ENCODE assay signal across 21 mouse cellular contexts in the genomic region with DNA sequence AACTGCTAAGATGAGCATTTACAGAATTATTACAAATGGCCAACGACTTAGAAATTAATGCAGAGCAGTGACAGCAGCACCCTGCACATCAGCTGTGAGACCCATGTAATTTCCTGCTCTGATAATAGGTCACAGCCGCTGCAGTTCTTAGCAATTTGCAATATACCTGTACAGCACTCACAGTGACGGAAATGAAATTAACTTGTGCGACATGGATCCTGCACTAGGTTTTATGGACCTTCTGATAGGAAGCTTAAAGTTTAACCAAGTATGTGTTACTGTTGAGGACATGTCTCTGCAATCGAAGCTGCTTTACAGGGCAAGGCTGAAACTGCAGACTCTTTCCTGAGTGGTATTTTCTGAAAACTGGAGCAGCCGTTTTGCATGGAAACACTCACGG.
DNase-seq lines count a peak whose midpoint lies in the region; ATAC-seq and TF ChIP-seq lines count a peak whose summit lies in the region.
"Had no signal": no experiment of that assay in that cellular context is flagged by ENCODE, and none has a peak within 500 bp of the region (broad histone marks: within the 10 kb centered on the region; RNA-seq: fewer than 3 reads in every experiment).

No protein-coding gene starts in this region.

- H3K9ac ChIP-seq in kidney, postnatal 0 days (ENCODE audit: low read depth, low read length), result no peak overlapping the region
- no peak overlapping the region for H3K9ac ChIP-seq in kidney, embryonic 14.5 days (ENCODE audit: low read depth, low read length)
- no peak overlapping the region for H3K9ac ChIP-seq in neural tube, embryonic 13.5 days
- H3K9ac ChIP-seq in intestine, embryonic 15.5 days, result no peak overlapping the region
- H3K9ac ChIP-seq in intestine, postnatal 0 days (ENCODE audit: low read depth, low read length), result no peak overlapping the region
- H3K9ac ChIP-seq: embryonic facial prominence, embryonic 15.5 days; heart, embryonic 13.5 days had no signal

- H3K27ac ChIP-seq in kidney, postnatal 0 days, result no peak overlapping the region
- H3K27ac ChIP-seq in kidney, embryonic 14.5 days (ENCODE audit: low read depth, low read length), result no peak overlapping the region
- no peak overlapping the region for H3K27ac ChIP-seq in neural tube, embryonic 13.5 days (replicated peaks)
- H3K27ac ChIP-seq in intestine, embryonic 15.5 days, result no peak overlapping the region
- no peak overlapping the region for H3K27ac ChIP-seq in intestine, postnatal 0 days (ENCODE audit: low read depth, low read length)
- H3K27ac ChIP-seq: embryonic facial prominence, embryonic 15.5 days; forebrain, embryonic 10.5 days; heart, embryonic 13.5 days had no signal

- no peaks in the 10 kb centered on the region for H3K36me3 ChIP-seq in kidney, postnatal 0 days (ENCODE audit: insufficient read depth, low read length)
- no peaks in the 10 kb centered on the region for H3K36me3 ChIP-seq in kidney, embryonic 14.5 days (ENCODE audit: control insufficient read depth, insufficient read depth, low read length)
- no peaks in the 10 kb centered on the region for H3K36me3 ChIP-seq in neural tube, embryonic 13.5 days
- no peaks in the 10 kb centered on the region for H3K36me3 ChIP-seq in intestine, embryonic 15.5 days
- H3K36me3 ChIP-seq in intestine, postnatal 0 days (ENCODE audit: control insufficient read depth, insufficient read depth), result no peaks in the 10 kb centered on the region
- H3K36me3 ChIP-seq: embryonic facial prominence, embryonic 15.5 days; forebrain, embryonic 10.5 days; heart, embryonic 13.5 days had no signal

- no peaks in the 10 kb centered on the region for H3K9me3 ChIP-seq in kidney, postnatal 0 days (replicated peaks; ENCODE audit: low read length)
- H3K9me3 ChIP-seq in kidney, embryonic 14.5 days (ENCODE audit: control insufficient read depth, low read length), result no peaks in the 10 kb centered on the region
- H3K9me3 ChIP-seq in neural tube, embryonic 13.5 days, result no peaks in the 10 kb centered on the region
- no peaks in the 10 kb centered on the region for H3K9me3 ChIP-seq in intestine, embryonic 15.5 days
- no peaks in the 10 kb centered on the region for H3K9me3 ChIP-seq in intestine, postnatal 0 days (ENCODE audit: control insufficient read depth)
- H3K9me3 ChIP-seq: embryonic facial prominence, embryonic 15.5 days; forebrain, embryonic 10.5 days; heart, embryonic 13.5 days had no signal

- peak overlapping the region; percentile 18; the same call in 1 of the 2 replicates for H3K4me2 ChIP-seq in kidney, postnatal 0 days (ENCODE audit: low read length)
- no peak overlapping the region for H3K4me2 ChIP-seq in kidney, embryonic 14.5 days (replicated peaks; ENCODE audit: low read depth, low read length)
- no peak overlapping the region for H3K4me2 ChIP-seq in neural tube, embryonic 13.5 days
- H3K4me2 ChIP-seq in intestine, embryonic 15.5 days (replicated peaks), result no peak overlapping the region
- peak overlapping the region; percentile 9; the same call in 1 of the 2 replicates for H3K4me2 ChIP-seq in intestine, postnatal 0 days (replicated peaks; ENCODE audit: low read depth)
- H3K4me2 ChIP-seq: embryonic facial prominence, embryonic 15.5 days; heart, embryonic 13.5 days had no signal

- TF ChIP-seq CTCF in kidney, postnatal 0 days (IDR thresholded peaks at IDR 0.05; ENCODE audit: low read depth), result no peak
- no peak for TF ChIP-seq CTCF in intestine, postnatal 0 days (IDR thresholded peaks at IDR 0.05; ENCODE audit: low read depth)

- H3K4me3 ChIP-seq in kidney, postnatal 0 days (replicated peaks; ENCODE audit: low read depth, low read length), result no peak overlapping the region
- H3K4me3 ChIP-seq in kidney, embryonic 14.5 days (ENCODE audit: low read length), result no peak overlapping the region
- no peak overlapping the region for H3K4me3 ChIP-seq in neural tube, embryonic 13.5 days
- H3K4me3 ChIP-seq in intestine, embryonic 15.5 days (replicated peaks), result no peak overlapping the region
- no peak overlapping the region for H3K4me3 ChIP-seq in intestine, postnatal 0 days (ENCODE audit: low read depth, low read length)
- H3K4me3 ChIP-seq: embryonic facial prominence, embryonic 15.5 days; erythroblast, embryonic 14.5 days; forebrain, embryonic 10.5 days; heart, embryonic 13.5 days had no signal

- H3K27me3 ChIP-seq in kidney, postnatal 0 days (ENCODE audit: insufficient read depth, low read length), result no peaks in the 10 kb centered on the region
- no peaks in the 10 kb centered on the region for H3K27me3 ChIP-seq in kidney, embryonic 14.5 days (ENCODE audit: control insufficient read depth, insufficient read depth, low read length)
- H3K27me3 ChIP-seq in neural tube, embryonic 13.5 days, result no peaks in the 10 kb centered on the region
- no peaks in the 10 kb centered on the region for H3K27me3 ChIP-seq in intestine, embryonic 15.5 days (replicated peaks)
- no peaks in the 10 kb centered on the region for H3K27me3 ChIP-seq in intestine, postnatal 0 days (replicated peaks; ENCODE audit: control insufficient read depth, insufficient read depth, low read length)
- H3K27me3 ChIP-seq: embryonic facial prominence, embryonic 15.5 days; heart, embryonic 13.5 days had no signal

- DNase-seq in kidney, postnatal 0 days (ENCODE audit: low spot score), result no peak
- DNase-seq in neural tube, embryonic 10.5 days (ENCODE audit: extremely low spot score, low spot score), result no peak
- DNase-seq in liver, result no peak
- DNase-seq in lung, postnatal 4 days, result no peak
- DNase-seq: adrenal gland, adult 8-10 months; adrenal gland, postnatal 36 days; cerebellum, adult 2 months; cerebellum, postnatal 10 days; embryo, embryonic 11 days; gastrocnemius, postnatal 36 days; heart, adult 11 months; heart, postnatal 36 days had no signal

- 59% methylated on average over 7 of the region's 7 CpGs for WGBS in kidney, postnatal 0 days
- 67% methylated on average over 7 of the region's 7 CpGs for WGBS in kidney, embryonic 14.5 days
- 66% methylated on average over 7 of the region's 7 CpGs for WGBS in neural tube, embryonic 13.5 days
- WGBS in intestine, embryonic 15.5 days, result 43% methylated on average over 7 of the region's 7 CpGs
- 22% methylated on average over 7 of the region's 7 CpGs for WGBS in intestine, postnatal 0 days

- no peaks in the 10 kb centered on the region for H3K4me1 ChIP-seq in kidney, postnatal 0 days (replicated peaks; ENCODE audit: insufficient read depth, low read length)
- H3K4me1 ChIP-seq in kidney, embryonic 14.5 days (ENCODE audit: control insufficient read depth, insufficient read depth, low read length), result no peaks in the 10 kb centered on the region
- H3K4me1 ChIP-seq in neural tube, embryonic 13.5 days (replicated peaks), result peaks cover 15% of the 10 kb centered on the region; the same call in 1 of the 2 replicates
- no peaks in the 10 kb centered on the region for H3K4me1 ChIP-seq in intestine, embryonic 15.5 days (replicated peaks)
- H3K4me1 ChIP-seq in intestine, postnatal 0 days (replicated peaks; ENCODE audit: control insufficient read depth, insufficient read depth, low read length), result no peaks in the 10 kb centered on the region
- H3K4me1 ChIP-seq: embryonic facial prominence, embryonic 15.5 days; forebrain, embryonic 10.5 days had no signal

- no peak for ATAC-seq in kidney, postnatal 0 days (replicated peaks; ENCODE audit: low FRiP score, low read depth)
- no peak for ATAC-seq in kidney, embryonic 14.5 days (ENCODE audit: low FRiP score, low TSS enrichment)
- peak; percentile 11; the same call in 1 of the 2 replicates for ATAC-seq in neural tube, embryonic 13.5 days (ENCODE audit: low read depth)
- peak; percentile 99 for ATAC-seq in intestine, embryonic 15.5 days
- peak; percentile 94 for ATAC-seq in intestine, postnatal 0 days
- ATAC-seq: forebrain, embryonic 14.5 days had no signal

Comparison
In these comparisons a context has a peak if more than half of its experiments do, and no peak if none do; other contexts are left out.
1. H3K4me2 ChIP-seq: peak in kidney, postnatal 0 days (single experiment) and intestine, postnatal 0 days (single experiment); none in kidney, embryonic 14.5 days (single experiment), neural tube, embryonic 13.5 days (single experiment) and intestine, embryonic 15.5 days (single experiment).
2. ATAC-seq: peak in neural tube, embryonic 13.5 days (single experiment), intestine, embryonic 15.5 days (single experiment) and intestine, postnatal 0 days (single experiment); none in kidney, postnatal 0 days (single experiment) and kidney, embryonic 14.5 days (single experiment).